Mouse (Mus musculus) lung, adult 2 months (tissue): ENCODE measurements around the gene Olfr1097.

Experiments
- CTCF ChIP-seq: fragments of 200-500 bp; IDR thresholded peaks from 2 replicates; pipeline ENCODE4 v1.5.1; 2011; ENCODE audit warnings: mild to moderate bottlenecking, low read length, control low read depth; ENCODE audit not compliant: insufficient read depth
- POLR2A ChIP-seq: fragments of 200-500 bp; IDR thresholded peaks from 2 replicates; pipeline ENCODE4 v1.6.1; 2011; ENCODE audit warnings: low read depth, mild to moderate bottlenecking, control low read depth, low read length, borderline replicate concordance; ENCODE audit errors: extremely low read depth

DNA sequence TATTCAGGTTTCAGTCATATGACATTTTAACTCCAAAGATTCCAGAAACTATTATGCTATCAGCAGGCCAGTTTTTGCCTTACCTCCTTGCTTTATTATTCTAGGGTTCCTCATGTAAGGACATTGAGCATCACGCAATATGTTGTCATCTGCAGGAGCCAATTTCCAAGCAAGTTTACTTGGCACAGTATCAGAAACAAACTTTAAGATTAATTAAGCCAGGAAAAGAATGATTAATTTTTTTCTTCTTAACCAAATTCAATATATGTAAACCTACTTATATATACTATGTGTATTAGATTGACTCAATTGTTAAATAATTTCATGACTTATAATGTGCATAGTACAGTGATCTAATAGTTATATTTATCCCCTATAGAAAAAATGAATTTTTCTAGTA is at the start of gene Olfr1097:
- TF ChIP-seq POLR2A (no peak), CTCF (no peak)
